Comparison of ENCODE assay signal across 22 mouse cellular contexts in genomic region chr9:66308741-66309140, GRCm38 (mm10).
"Had no signal": no experiment of that assay in that cellular context is flagged by ENCODE, and none has a peak within 500 bp of the region (broad histone marks: within the 10 kb centered on the region; RNA-seq: fewer than 3 reads in every experiment).

No protein-coding gene starts in this region.

- H3K4me1 ChIP-seq: kidney, embryonic 15.5 days had no signal

- H3K27me3 ChIP-seq: heart, embryonic 15.5 days; hindbrain, embryonic 13.5 days; hindbrain, embryonic 15.5 days; kidney, embryonic 15.5 days; limb, embryonic 15.5 days; liver, embryonic 12.5 days had no signal

- H3K27ac ChIP-seq: heart, embryonic 13.5 days; heart, embryonic 15.5 days; hindbrain, embryonic 13.5 days; hindbrain, embryonic 15.5 days; hindbrain, postnatal 0 days; kidney, embryonic 15.5 days; kidney, postnatal 0 days; limb, embryonic 13.5 days; limb, embryonic 15.5 days; liver, embryonic 12.5 days had no signal

- H3K4me3 ChIP-seq: heart, embryonic 13.5 days; heart, embryonic 15.5 days; hindbrain, embryonic 13.5 days; hindbrain, embryonic 15.5 days; kidney, embryonic 15.5 days; limb, embryonic 13.5 days; limb, embryonic 15.5 days; liver, embryonic 12.5 days had no signal

- H3K36me3 ChIP-seq: heart, embryonic 13.5 days; heart, embryonic 15.5 days; hindbrain, embryonic 13.5 days; hindbrain, embryonic 15.5 days; kidney, embryonic 15.5 days; limb, embryonic 13.5 days; limb, embryonic 15.5 days; liver, embryonic 12.5 days had no signal

- DNase-seq: forebrain, postnatal 0 days; gastrocnemius, postnatal 14 days; gastrocnemius, postnatal 36 days; heart, adult 18-20 months; heart, postnatal 14 days; kidney, adult 18-20 months; kidney, adult 9 months; kidney, postnatal 14 days; kidney, postnatal 36 days; layer of hippocampus, adult 9-11 months; layer of hippocampus, postnatal 36 days; left cerebral cortex, postnatal 4 days had no signal
